Mouse (Mus musculus) cerebellum, adult 9-11 months (tissue): ENCODE measurements around the gene Cbfa2t3.

Experiments
- DNase-seq: peaks from one replicate; pipeline ENCODE4 v3.0.0; 2022

The Cbfa2t3 gene

GRCm38 (mm10) chr8:122600666-122601065 lies 98.2 kb downstream of the Cbfa2t3 start:
- DNase-seq, result no peak

- DNase-seq, result no peak
Measured at GRCm38 (mm10) chr8:122596031-122596430, 102.9 kb downstream of the Cbfa2t3 start.

- peak; percentile 74 for DNase-seq
Measured at GRCm38 (mm10) chr8:122593783-122594507, 105.0 kb downstream of the Cbfa2t3 start.

- DNase-seq, result no peak
Measured at GRCm38 (mm10) chr8:122593240-122593639, 105.7 kb downstream of the Cbfa2t3 start.

- DNase-seq, result no peak
Measured at GRCm38 (mm10) chr8:122586749-122587148, 112.2 kb downstream of the Cbfa2t3 start.

- no peak for DNase-seq
Measured at GRCm38 (mm10) chr8:122586171-122586570, 112.7 kb downstream of the Cbfa2t3 start.

- DNase-seq, result no peak
Measured at GRCm38 (mm10) chr8:122585411-122585891, 113.5 kb downstream of the Cbfa2t3 start.

GRCm38 (mm10) chr8:122584981-122585380 lies 113.9 kb downstream of the Cbfa2t3 start:
- no peak for DNase-seq

GRCm38 (mm10) chr8:122580926-122581325 lies 118.0 kb downstream of the Cbfa2t3 start:
- DNase-seq, result no peak

- DNase-seq, result no peak
Measured at GRCm38 (mm10) chr8:122579196-122579595, 119.7 kb downstream of the Cbfa2t3 start.

GRCm38 (mm10) chr8:122577116-122577515 lies 121.8 kb downstream of the Cbfa2t3 start:
- no peak for DNase-seq

- DNase-seq, result peak; percentile 97
Measured at GRCm38 (mm10) chr8:122576648-122577022, 122.3 kb downstream of the Cbfa2t3 start, which contains the start of gene Aprt. TSS of gene Aprt (minus strand) at chr8:122576909.

- DNase-seq, result peak; percentile 65
Measured at GRCm38 (mm10) chr8:122575735-122576647, 122.9 kb downstream of the Cbfa2t3 start.

GRCm38 (mm10) chr8:122575286-122575685 lies 123.6 kb downstream of the Cbfa2t3 start:
- no peak for DNase-seq
